Mouse (Mus musculus): ENCODE data around the gene D17H6S53E. TPM values are rescaled to one million over a fixed set of nuclear protein-coding genes. Genes with fewer than 3 reads are reported as not detected.

The D17H6S53E gene
- 10.1 and 10.2 TPM in 2 replicates for polyA plus RNA-seq (2015; fragmentation: Nextera tagmentation; extraction: Ambion mirVana)

- Histone ChIP-seq H3K36me3 (ENCODE audit: control insufficient read depth, insufficient read depth) (no peaks in the 10 kb centered on the region), H3K4me3 (ENCODE audit: low read length) (peak within 1 kb of the TSS; percentile 64), H3K27me3 (ENCODE audit: control insufficient read depth, insufficient read depth, low read length) (no peaks in the 10 kb centered on the region), H3K27ac (ENCODE audit: low read length) (peak within 1 kb of the TSS; percentile 79), H3K4me1 (ENCODE audit: control insufficient read depth, insufficient read depth, low read length) (peaks cover 21% of the 10 kb centered on the region), H3K9me3 (replicated peaks; ENCODE audit: control insufficient read depth, low read length) (no peaks in the 10 kb centered on the region), H3K9ac (ENCODE audit: low read length) (peak within 1 kb of the TSS; percentile 77), H3K4me2 (ENCODE audit: low read depth, low read length) (peak within 1 kb of the TSS; percentile 86)
- ATAC-seq (replicated peaks; ENCODE audit: extremely low read depth, insufficient read depth, low FRiP score) = peak; percentile 58
- WGBS = under 1% methylated on average over 36 of the region's 36 CpGs
These were observed at the start of gene D17H6S53E for GRCm38 (mm10) chr17:35126206-35126611. Gene D17H6S53E (plus strand): TSS chr17:35126373.

- Histone ChIP-seq H3K4me1 (ENCODE audit: control insufficient read depth, insufficient read depth, low read length) (peaks cover 21% of the 10 kb centered on the region), H3K9ac (ENCODE audit: low read length) (peak within 1 kb of the TSS; percentile 60), H3K9me3 (replicated peaks; ENCODE audit: control insufficient read depth, low read length) (no peaks in the 10 kb centered on the region), H3K4me2 (ENCODE audit: low read depth, low read length) (peak within 1 kb of the TSS; percentile 60), H3K4me3 (ENCODE audit: low read length) (peak within 1 kb of the TSS; percentile 36), H3K36me3 (ENCODE audit: control insufficient read depth, insufficient read depth) (no peaks in the 10 kb centered on the region), H3K27me3 (ENCODE audit: control insufficient read depth, insufficient read depth, low read length) (no peaks in the 10 kb centered on the region), H3K27ac (ENCODE audit: low read length) (0 out of 2 replicates have a peak within 1 kb of the TSS, but pooled peaks have one; percentile 2)
- WGBS = 44% methylated on average over 10 of the region's 10 CpGs
- no peak for ATAC-seq (replicated peaks; ENCODE audit: extremely low read depth, insufficient read depth, low FRiP score)
These were observed 49.5 kb upstream of the D17H6S53E start, which contains the start of gene Ly6g6e for GRCm38 (mm10) chr17:35076507-35077176. Gene Ly6g6e (plus strand): TSS chr17:35076902.

- H3K9ac ChIP-seq (ENCODE audit: low read length) = peak overlapping the region; percentile 60
- peak overlapping the region; percentile 36 for H3K4me3 ChIP-seq (ENCODE audit: low read length)
- no peak for ATAC-seq (replicated peaks; ENCODE audit: extremely low read depth, insufficient read depth, low FRiP score)
- no peaks in the 10 kb centered on the region for H3K27me3 ChIP-seq (ENCODE audit: control insufficient read depth, insufficient read depth, low read length)
- H3K27ac ChIP-seq (ENCODE audit: low read length) = 0 out of 2 replicates have a peak overlapping the region, but pooled peaks have one; percentile 2
- H3K4me2 ChIP-seq (ENCODE audit: low read depth, low read length) = peak overlapping the region; percentile 60
- no peaks in the 10 kb centered on the region for H3K36me3 ChIP-seq (ENCODE audit: control insufficient read depth, insufficient read depth)
- no peaks in the 10 kb centered on the region for H3K9me3 ChIP-seq (replicated peaks; ENCODE audit: control insufficient read depth, low read length)
- H3K4me1 ChIP-seq (ENCODE audit: control insufficient read depth, insufficient read depth, low read length) = peaks cover 21% of the 10 kb centered on the region
- 40% methylated on average over 2 of the region's 2 CpGs for WGBS
These were observed 48.9 kb upstream of the D17H6S53E start for GRCm38 (mm10) chr17:35077285-35077684.

- H3K4me2 ChIP-seq (ENCODE audit: low read depth, low read length) = peak within 1 kb of the TSS; percentile 60
- peak within 1 kb of the TSS; percentile 36 for H3K4me3 ChIP-seq (ENCODE audit: low read length)
- 0 out of 2 replicates have a peak within 1 kb of the TSS, but pooled peaks have one; percentile 2 for H3K27ac ChIP-seq (ENCODE audit: low read length)
- H3K4me1 ChIP-seq (ENCODE audit: control insufficient read depth, insufficient read depth, low read length) = peaks cover 21% of the 10 kb centered on the region
- H3K27me3 ChIP-seq (ENCODE audit: control insufficient read depth, insufficient read depth, low read length) = no peaks in the 10 kb centered on the region
- 12% methylated on average over 14 of the region's 14 CpGs for WGBS
- no peaks in the 10 kb centered on the region for H3K36me3 ChIP-seq (ENCODE audit: control insufficient read depth, insufficient read depth)
- peak; percentile 77 for ATAC-seq (replicated peaks; ENCODE audit: extremely low read depth, insufficient read depth, low FRiP score)
- H3K9me3 ChIP-seq (replicated peaks; ENCODE audit: control insufficient read depth, low read length) = no peaks in the 10 kb centered on the region
- peak within 1 kb of the TSS; percentile 60 for H3K9ac ChIP-seq (ENCODE audit: low read length)
These were observed 48.4 kb upstream of the D17H6S53E start, which contains the start of gene Ly6g6d for GRCm38 (mm10) chr17:35077786-35078233. Gene Ly6g6d (minus strand): TSS chr17:35078065.

GRCm38 (mm10) chr17:35079778-35080177 is 46.4 kb upstream of the D17H6S53E start:
- Histone ChIP-seq H3K27me3 (ENCODE audit: control insufficient read depth, insufficient read depth, low read length) (no peaks in the 10 kb centered on the region), H3K9me3 (replicated peaks; ENCODE audit: control insufficient read depth, low read length) (no peaks in the 10 kb centered on the region), H3K36me3 (ENCODE audit: control insufficient read depth, insufficient read depth) (no peaks in the 10 kb centered on the region), H3K4me1 (ENCODE audit: control insufficient read depth, insufficient read depth, low read length) (peaks cover 21% of the 10 kb centered on the region), H3K4me3 (ENCODE audit: low read length) (peak overlapping the region; percentile 21), H3K9ac (ENCODE audit: low read length) (0 out of 2 replicates have a peak overlapping the region, but pooled peaks have one; percentile 40), H3K27ac (ENCODE audit: low read length) (no peak overlapping the region), H3K4me2 (ENCODE audit: low read depth, low read length) (peak overlapping the region; percentile 53)
- peak; percentile 44; the same call in 1 of the 2 replicates for ATAC-seq (replicated peaks; ENCODE audit: extremely low read depth, insufficient read depth, low FRiP score)
- WGBS = 16% methylated on average over 9 of the region's 9 CpGs

GRCm38 (mm10) chr17:35080248-35080647 is 45.9 kb upstream of the D17H6S53E start:
- Histone ChIP-seq H3K4me3 (ENCODE audit: low read length) (no peak overlapping the region), H3K27me3 (ENCODE audit: control insufficient read depth, insufficient read depth, low read length) (no peaks in the 10 kb centered on the region), H3K4me2 (ENCODE audit: low read depth, low read length) (peak overlapping the region; percentile 53), H3K9ac (ENCODE audit: low read length) (0 out of 2 replicates have a peak overlapping the region, but pooled peaks have one; percentile 40), H3K27ac (ENCODE audit: low read length) (no peak overlapping the region), H3K36me3 (ENCODE audit: control insufficient read depth, insufficient read depth) (no peaks in the 10 kb centered on the region), H3K9me3 (replicated peaks; ENCODE audit: control insufficient read depth, low read length) (no peaks in the 10 kb centered on the region), H3K4me1 (ENCODE audit: control insufficient read depth, insufficient read depth, low read length) (peaks cover 21% of the 10 kb centered on the region)
- WGBS = 36% methylated on average over 6 of the region's 6 CpGs
- no peak for ATAC-seq (replicated peaks; ENCODE audit: extremely low read depth, insufficient read depth, low FRiP score)

GRCm38 (mm10) chr17:35080710-35081109 is 45.5 kb upstream of the D17H6S53E start:
- Histone ChIP-seq H3K9me3 (replicated peaks; ENCODE audit: control insufficient read depth, low read length) (no peaks in the 10 kb centered on the region), H3K27ac (ENCODE audit: low read length) (no peak overlapping the region), H3K36me3 (ENCODE audit: control insufficient read depth, insufficient read depth) (no peaks in the 10 kb centered on the region), H3K4me3 (ENCODE audit: low read length) (no peak overlapping the region), H3K4me1 (ENCODE audit: control insufficient read depth, insufficient read depth, low read length) (peaks cover 21% of the 10 kb centered on the region), H3K27me3 (ENCODE audit: control insufficient read depth, insufficient read depth, low read length) (no peaks in the 10 kb centered on the region), H3K4me2 (ENCODE audit: low read depth, low read length) (no peak overlapping the region), H3K9ac (ENCODE audit: low read length) (no peak overlapping the region)
- 87% methylated on average over 4 of the region's 4 CpGs for WGBS
- no peak for ATAC-seq (replicated peaks; ENCODE audit: extremely low read depth, insufficient read depth, low FRiP score)

- H3K4me3 ChIP-seq (ENCODE audit: low read length) = no peak overlapping the region
- H3K27me3 ChIP-seq (ENCODE audit: control insufficient read depth, insufficient read depth, low read length) = no peaks in the 10 kb centered on the region
- no peak for ATAC-seq (replicated peaks; ENCODE audit: extremely low read depth, insufficient read depth, low FRiP score)
- no peaks in the 10 kb centered on the region for H3K36me3 ChIP-seq (ENCODE audit: control insufficient read depth, insufficient read depth)
- H3K4me1 ChIP-seq (ENCODE audit: control insufficient read depth, insufficient read depth, low read length) = peaks cover 13% of the 10 kb centered on the region
- H3K4me2 ChIP-seq (ENCODE audit: low read depth, low read length) = no peak overlapping the region
- H3K9ac ChIP-seq (ENCODE audit: low read length) = no peak overlapping the region
- 78% methylated on average over 16 of the region's 16 CpGs for WGBS
- H3K9me3 ChIP-seq (replicated peaks; ENCODE audit: control insufficient read depth, low read length) = no peaks in the 10 kb centered on the region
- no peak overlapping the region for H3K27ac ChIP-seq (ENCODE audit: low read length)
These were observed 43.2 kb upstream of the D17H6S53E start for GRCm38 (mm10) chr17:35082841-35083576.

All from heart, embryonic 16.5 days (tissue).